Mouse (Mus musculus) frontal cortex, postnatal 36 days (tissue): ENCODE measurements around the gene Csrnp3.

Experiments used
- DNase-seq, 2 experiments: peaks; one replicate each; pipeline ENCODE4 v3.0.0; 2022; ENCODE audit warnings: low spot score in 2 of 2

The Csrnp3 gene

DNA sequence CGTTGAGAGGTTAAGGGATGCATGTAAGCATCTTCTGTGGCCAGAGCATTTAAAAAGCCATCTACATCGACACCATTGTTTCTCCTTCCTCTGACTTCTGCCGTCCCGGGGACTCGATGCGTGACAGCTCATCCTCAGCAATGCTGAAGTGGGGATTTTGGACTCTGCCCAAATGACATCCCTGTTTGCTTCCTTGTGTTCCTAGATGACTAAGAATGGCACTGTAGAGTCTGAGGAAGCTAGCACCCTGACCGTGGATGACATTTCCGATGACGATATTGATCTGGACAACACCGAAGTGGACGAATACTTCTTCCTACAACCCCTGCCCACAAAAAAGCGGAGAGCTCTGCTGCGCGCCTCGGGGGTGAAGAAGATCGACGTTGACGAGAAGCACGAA lies 173.7 kb downstream of the Csrnp3 start:
- no peak for DNase-seq

DNA sequence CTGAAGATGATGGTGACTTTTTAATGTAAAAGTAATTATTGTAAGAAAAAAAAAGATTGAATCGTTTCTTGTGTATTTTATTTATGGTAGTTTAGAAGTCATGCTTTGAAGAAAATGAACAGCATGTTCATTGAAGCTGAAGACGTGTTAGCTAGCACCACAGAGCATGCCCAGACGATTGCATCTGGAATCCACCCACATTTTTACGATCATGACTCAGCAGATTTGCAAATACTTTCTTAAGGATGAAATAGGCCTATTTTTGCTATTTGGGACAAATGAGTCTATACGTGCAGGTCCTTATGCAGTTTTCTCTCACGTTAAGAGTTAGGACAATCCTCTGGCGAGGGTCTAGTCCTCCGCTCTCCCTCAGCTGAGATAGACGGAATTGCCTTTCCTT lies 177.9 kb downstream of the Csrnp3 start:
- peak in 1 of 2 experiments; percentile 49 for DNase-seq

DNA sequence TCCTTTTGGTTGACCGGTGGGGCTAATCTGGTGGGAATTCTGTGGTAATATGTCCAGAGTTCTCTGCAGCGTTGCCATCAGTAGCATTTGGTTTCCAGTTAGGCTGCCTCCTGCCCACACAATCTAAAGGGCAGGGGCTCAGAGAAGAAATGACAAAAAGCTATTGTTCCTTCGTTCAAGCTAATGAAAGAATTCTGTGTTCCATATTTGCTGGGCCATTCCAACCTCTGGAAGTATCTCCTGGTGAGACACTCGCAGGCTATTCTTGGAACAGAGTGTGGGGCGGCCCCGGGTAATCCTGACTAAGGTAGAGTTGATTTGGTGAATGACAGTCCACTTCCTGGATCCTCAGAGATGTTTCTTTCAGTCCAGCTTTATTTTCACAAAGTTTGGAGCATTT lies 179.3 kb downstream of the Csrnp3 start:
- no peak for DNase-seq

DNA sequence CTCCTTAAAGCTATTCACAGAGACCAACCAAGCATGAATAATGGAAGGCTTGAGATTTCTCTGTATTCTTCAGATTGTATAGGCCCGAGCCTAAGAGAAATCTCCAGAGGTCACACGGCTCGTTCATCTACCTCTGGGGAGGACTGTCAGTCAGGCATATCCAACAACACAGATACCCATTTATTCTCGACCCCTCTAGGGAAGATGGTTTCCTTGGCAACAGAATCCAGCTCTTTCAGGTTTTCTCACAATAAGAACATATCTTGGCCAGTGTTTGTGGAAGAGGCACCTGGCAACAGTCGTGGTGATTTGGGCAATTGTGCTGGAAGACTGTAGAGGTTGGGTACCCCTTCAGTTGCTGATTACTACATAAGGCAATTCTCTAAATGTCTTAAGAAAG lies 183.2 kb downstream of the Csrnp3 start:
- no peak for DNase-seq

DNA sequence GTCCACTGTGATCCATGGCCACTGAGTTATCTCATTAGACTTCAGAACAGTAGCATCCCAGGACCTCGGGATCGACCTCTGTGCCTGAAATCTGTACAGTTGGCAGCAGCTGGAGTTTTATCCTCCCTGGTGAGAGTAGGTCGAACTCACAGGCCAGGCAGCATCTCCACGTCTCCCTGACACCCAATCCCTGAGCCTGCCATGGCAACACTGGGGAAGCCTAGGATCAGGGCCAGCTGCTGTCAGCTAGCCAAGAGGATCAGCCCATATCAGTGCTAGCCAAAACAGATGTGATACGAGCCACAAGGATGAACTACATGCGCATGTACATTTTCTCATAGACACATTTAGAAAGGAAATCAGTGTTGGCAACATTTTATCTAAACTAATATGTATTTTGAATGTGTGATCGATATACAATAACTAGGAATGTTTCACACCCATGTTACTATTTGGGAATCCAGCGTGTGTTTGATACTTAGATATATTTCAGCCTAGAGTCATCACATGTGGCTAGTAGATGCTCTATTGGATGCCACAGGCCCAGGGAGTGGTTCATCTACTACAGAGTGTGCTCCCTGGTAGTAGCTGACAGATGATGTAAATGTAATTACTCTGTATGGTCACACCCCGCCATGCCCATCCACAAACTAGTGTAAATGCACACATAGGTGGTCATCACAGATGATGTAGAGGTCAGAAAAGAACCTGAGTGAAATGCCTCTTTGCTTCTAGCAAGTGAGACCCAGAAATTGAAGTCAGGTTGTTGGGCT lies 189.5 kb downstream of the Csrnp3 start:
- DNase-seq = peak in 1 of 2 experiments; percentile 38

GRCm38 (mm10) chr2:66040611-66041010 lies 195.0 kb downstream of the Csrnp3 start:
- no peak for DNase-seq

DNA sequence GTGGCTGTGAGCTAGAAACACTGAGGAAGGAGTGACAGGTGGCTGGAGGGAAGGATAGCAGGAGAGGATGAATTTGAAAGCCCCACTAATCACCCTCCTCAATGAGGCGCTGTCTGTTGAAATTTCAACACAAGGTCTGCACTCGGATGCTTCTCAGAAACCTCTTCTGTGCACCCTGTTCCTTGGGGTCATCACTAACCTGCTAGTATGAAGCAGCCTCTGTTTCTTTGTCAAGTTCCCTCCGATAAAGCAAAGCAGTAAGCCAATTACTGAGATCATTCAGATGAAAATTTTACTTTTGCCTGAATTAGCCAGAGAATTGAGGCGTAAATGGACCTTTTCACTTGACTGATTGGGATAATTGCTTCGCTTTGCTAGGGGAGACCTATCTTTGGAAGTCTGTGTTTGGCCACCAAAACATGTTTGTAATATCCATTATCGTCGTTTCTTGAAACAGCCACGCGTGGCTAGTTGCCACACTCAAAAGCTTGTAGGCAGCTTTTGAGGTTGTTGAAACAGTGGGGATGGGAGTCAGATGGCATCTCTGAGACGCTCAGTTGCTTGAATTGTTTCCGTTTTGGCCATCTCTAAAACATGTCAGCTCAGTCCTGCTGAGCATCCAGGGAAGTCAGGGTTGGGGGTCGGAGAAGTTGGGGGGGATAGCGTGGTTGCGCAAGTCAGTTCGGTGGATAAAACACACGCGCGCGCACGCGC lies 195.8 kb downstream of the Csrnp3 start:
- no peak for DNase-seq

GRCm38 (mm10) chr2:66041917-66042419 lies 196.4 kb downstream of the Csrnp3 start:
- peak; percentile 55 to 68 for DNase-seq

GRCm38 (mm10) chr2:66043441-66044404 lies 198.2 kb downstream of the Csrnp3 start:
- no peak for DNase-seq

- no peak for DNase-seq
These were observed 199.0 kb downstream of the Csrnp3 start for GRCm38 (mm10) chr2:66044405-66045089.

DNA sequence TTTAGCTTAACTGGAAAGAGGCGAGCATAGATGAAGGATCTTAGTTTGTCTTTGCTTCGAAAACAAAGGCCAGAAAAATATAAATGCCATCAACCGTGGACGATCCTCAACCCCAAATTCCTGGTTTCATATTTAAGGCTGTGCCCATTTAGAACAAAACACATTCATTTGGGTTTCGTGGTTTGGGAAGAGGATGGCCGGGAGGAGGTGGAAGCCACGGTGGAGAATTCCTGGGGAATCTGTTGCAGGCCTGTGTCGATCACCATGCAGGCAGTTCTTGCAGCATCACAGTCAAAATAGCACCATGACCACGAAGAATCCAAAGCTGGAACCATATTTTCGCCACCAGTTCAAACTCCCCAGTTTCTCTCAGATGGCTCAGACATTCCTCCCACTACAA lies 217.7 kb downstream of the Csrnp3 start:
- DNase-seq = no peak

GRCm38 (mm10) chr2:66069454-66069853 lies 223.9 kb downstream of the Csrnp3 start:
- DNase-seq = no peak

GRCm38 (mm10) chr2:66080731-66081130 lies 235.2 kb downstream of the Csrnp3 start:
- DNase-seq = no peak
